Mouse (Mus musculus) olfactory bulb, adult 2 months (tissue): ENCODE measurements around the gene Pou2f2. TPM values are rescaled to one million over a fixed set of nuclear protein-coding genes. Genes with fewer than 3 reads are reported as not detected.
A peak's percentile ranks its signal among the peaks of the same experiment; 100 is the strongest.

ENCODE experiments used
- H3K27ac ChIP-seq: fragments of 200-500 bp; 2 replicates; pipeline ENCODE4 v1.5.1; 2012; ENCODE audit warnings: low read depth, low read length; ENCODE audit not compliant: insufficient read depth
- H3K4me1 ChIP-seq: fragments of 200-500 bp; 2 replicates; pipeline ENCODE4 v1.6.1; 2012; ENCODE audit warnings: low read length; ENCODE audit not compliant: control insufficient read depth, insufficient read depth
- H3K4me3 ChIP-seq: fragments of 200-500 bp; 2 replicates; pipeline ENCODE4 v1.5.1; 2012; ENCODE audit warnings: mild to moderate bottlenecking, low read depth, low read length, moderate library complexity; ENCODE audit not compliant: insufficient read depth
- CTCF ChIP-seq: fragments of 200-500 bp; IDR thresholded peaks from 2 replicates; pipeline ENCODE4 v1.5.1; 2012; ENCODE audit warnings: low read depth, mild to moderate bottlenecking, low read length, moderate library complexity; ENCODE audit not compliant: insufficient read depth
- POLR2A ChIP-seq: fragments of 200-500 bp; IDR thresholded peaks from 2 replicates; pipeline ENCODE4 v1.6.1; 2012; ENCODE audit warnings: mild to moderate bottlenecking, low read depth, low read length, moderate library complexity; ENCODE audit not compliant: insufficient read depth
- WGBS: fragments of 180-500 bp; shearing (Covaris S2); methylation state at CpG from one replicate; pipeline ENCODE4 v1.1.7; 2018; 5-methylcytosine and 5-hydroxymethylcytosine counted together
- polyA plus RNA-seq: library from polyadenylated mRNA; stranded (reverse); fragments of >200 nt; gene quantifications from 2 replicates; pipeline ENCODE4 v1.2.4, GENCODE M21; 2012; ENCODE audit warnings: low replicate concordance; ENCODE audit not compliant: missing spikeins, insufficient read depth, insufficient read length

The Pou2f2 gene
- polyA plus RNA-seq, 1 experiment, result not detected

DNA sequence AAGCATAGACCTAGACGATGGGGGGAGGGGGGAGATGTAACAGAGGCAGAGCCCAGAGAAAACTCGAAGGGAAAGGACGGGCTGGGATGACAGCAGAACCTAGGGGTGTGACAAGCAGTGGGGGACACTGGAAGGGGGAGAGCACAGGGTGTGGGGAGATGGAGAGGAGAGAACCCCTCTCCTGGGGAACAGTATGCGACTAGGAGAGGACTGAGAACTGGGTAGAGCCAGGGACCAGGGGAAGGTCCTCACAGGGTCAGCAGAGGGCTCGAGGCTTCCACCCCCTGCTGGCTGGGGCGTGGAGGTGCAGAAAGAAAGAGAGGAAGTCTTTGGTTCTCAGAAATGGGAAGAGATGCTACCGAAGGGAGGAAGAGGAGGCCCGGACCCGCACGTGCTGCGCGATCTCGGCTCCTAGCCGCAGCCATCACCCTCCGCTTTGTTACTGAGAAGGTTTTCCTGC lies 1.8 kb upstream of the Pou2f2 start:
- Histone ChIP-seq H3K27ac (no peak overlapping the region), H3K4me1 (peaks cover 20% of the 10 kb centered on the region), H3K4me3 (peak overlapping the region; percentile 31)
- 2% methylated on average over 15 of the region's 15 CpGs for WGBS
- TF ChIP-seq POLR2A (no peak), CTCF (peak; percentile 74)

- TF ChIP-seq CTCF (no peak), POLR2A (no peak)
- H3K27ac ChIP-seq, result 0 out of 2 replicates have a peak overlapping the region, but pooled peaks have one; percentile 92
- no peak overlapping the region for H3K4me3 ChIP-seq
- H3K4me1 ChIP-seq, result peaks cover 21% of the 10 kb centered on the region
- WGBS, result 14% methylated on average over 6 of the region's 6 CpGs
These were observed 986 bp upstream of the Pou2f2 start for GRCm38 (mm10) chr7:25180512-25180911.

DNA sequence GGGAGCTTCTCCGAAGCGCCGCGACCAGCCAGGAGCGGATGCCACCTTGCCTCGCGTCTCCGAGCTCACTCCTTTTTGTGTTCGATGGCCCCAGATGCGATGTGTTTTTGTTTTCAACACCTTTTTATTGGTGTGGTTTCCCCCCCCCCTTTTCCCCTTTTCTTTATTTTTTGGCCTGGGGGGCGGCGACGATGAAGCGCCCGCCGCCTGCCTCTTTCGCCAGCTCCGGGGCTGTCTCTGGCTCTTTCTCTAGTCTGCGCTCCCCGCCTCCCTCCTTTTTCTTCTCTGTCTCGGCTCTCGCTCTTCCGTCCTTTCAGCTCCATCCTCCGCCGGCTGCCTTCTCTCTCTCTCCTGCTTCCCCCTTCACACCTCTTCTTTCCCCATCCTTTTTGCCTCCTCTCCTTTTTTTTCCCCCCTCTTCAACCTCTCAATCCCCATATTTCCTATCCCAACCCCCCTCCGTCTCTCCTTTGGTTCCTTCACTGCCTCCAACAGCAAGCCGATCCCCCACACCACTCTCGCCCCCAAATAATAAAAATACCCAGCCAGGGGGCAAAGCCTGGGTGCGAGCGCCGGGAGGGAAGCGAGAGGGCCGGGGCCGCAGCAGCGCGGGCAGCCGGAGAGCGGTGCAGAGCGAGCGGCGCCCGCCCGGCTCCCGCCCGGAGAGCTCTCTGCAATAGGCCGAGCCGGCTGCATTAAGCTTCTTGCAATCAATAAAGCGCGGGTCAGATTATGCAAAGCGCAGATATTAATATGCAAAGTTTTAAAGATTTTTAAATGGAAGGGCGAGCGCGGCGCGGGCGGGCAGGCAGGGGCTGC lies 530 bp downstream of the Pou2f2 start:
- WGBS, result under 1% methylated on average over 53 of the region's 56 CpGs
- Histone ChIP-seq H3K4me1 (peaks cover 28% of the 10 kb centered on the region), H3K27ac (peak overlapping the region; percentile 97), H3K4me3 (peak overlapping the region; percentile 83)
- TF ChIP-seq CTCF (0 out of 2 replicates have a peak, but pooled peaks have one; percentile 5), POLR2A (no peak)

DNA sequence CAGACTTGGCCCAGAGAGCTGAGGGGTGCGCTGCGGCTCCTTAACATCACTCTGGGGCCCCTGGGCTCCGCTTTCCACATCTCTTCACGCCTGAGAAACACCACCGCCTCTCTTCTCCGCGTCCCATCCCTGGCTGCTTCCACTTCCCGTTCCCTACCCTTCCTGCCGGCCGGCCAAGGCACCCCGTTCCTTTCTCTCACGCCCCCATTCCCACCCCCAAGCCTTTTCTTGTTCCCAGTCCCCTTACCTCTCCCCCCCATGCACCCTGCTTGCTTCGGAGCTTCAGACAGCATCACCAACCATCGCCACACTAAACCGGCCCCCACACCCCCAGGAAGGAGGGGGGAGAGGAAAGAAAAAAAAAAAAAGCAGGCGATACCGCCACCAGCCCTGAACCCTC lies 1.2 kb downstream of the Pou2f2 start:
- 2% methylated on average over 17 of the region's 17 CpGs for WGBS
- Histone ChIP-seq H3K4me3 (peak overlapping the region; percentile 83), H3K27ac (peak overlapping the region; percentile 97), H3K4me1 (peaks cover 30% of the 10 kb centered on the region)
- TF ChIP-seq CTCF, result no peak
- TF ChIP-seq POLR2A, result no peak

DNA sequence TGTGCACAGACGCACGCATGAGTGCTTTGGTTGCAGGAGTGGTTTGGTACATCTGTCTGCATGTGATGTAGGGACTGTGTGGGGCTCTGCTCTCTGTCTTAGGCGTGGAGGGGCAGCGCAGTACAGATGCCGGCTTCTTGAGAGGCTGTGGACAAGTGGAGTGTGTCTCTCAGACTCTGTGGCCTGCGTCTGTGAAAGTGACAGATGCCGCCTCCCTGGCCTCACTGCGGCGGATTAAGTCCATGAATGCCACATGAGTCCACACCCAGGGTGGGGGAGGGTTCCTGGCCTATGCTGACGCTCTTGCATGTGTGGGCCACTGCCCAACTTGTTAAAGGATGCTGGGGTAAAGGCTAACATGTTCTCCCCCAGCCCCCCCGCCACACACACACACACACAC lies 5.2 kb downstream of the Pou2f2 start:
- Histone ChIP-seq H3K4me3 (no peak overlapping the region), H3K4me1 (peaks cover 18% of the 10 kb centered on the region), H3K27ac (no peak overlapping the region)
- no peak for TF ChIP-seq CTCF
- no peak for TF ChIP-seq POLR2A
- 70% methylated on average over 11 of the region's 11 CpGs for WGBS

- Histone ChIP-seq H3K4me3 (no peak overlapping the region), H3K27ac (no peak overlapping the region), H3K4me1 (peaks cover 16% of the 10 kb centered on the region)
- WGBS, result 68% methylated on average over 5 of the region's 5 CpGs
- TF ChIP-seq POLR2A (no peak), CTCF (no peak)
These were observed 6.9 kb downstream of the Pou2f2 start for GRCm38 (mm10) chr7:25172669-25173068.

DNA sequence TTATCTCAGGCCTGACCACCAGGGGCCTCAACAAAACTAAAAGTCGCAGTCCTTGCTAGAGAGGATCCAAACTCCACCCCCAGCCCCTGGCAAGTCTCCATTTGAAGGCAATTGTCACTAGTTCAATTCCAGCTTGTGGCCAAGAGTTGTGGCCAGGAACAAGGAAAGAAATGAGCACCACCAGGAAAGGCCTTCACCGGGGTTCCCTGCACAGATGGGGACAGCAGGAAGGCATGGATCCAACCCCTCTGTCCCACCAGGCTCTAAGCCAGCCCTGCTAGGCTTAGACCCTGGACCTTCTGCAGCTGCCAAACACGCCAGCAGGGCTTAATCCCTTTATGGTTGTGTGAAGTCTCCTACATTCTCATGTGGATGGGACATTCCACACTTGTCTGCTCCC lies 8.9 kb downstream of the Pou2f2 start:
- H3K27ac ChIP-seq, result no peak overlapping the region
- WGBS, result 39% methylated on average over 3 of the region's 3 CpGs
- H3K4me3 ChIP-seq, result no peak overlapping the region
- no peak for TF ChIP-seq POLR2A
- peaks cover 12% of the 10 kb centered on the region for H3K4me1 ChIP-seq

GRCm38 (mm10) chr7:25166106-25166505 lies 13.4 kb downstream of the Pou2f2 start:
- Histone ChIP-seq H3K4me1 (no peaks in the 10 kb centered on the region), H3K27ac (no peak overlapping the region), H3K4me3 (no peak overlapping the region)
- TF ChIP-seq CTCF (no peak), POLR2A (no peak)
- WGBS, result 89% methylated on average over 5 of the region's 5 CpGs

DNA sequence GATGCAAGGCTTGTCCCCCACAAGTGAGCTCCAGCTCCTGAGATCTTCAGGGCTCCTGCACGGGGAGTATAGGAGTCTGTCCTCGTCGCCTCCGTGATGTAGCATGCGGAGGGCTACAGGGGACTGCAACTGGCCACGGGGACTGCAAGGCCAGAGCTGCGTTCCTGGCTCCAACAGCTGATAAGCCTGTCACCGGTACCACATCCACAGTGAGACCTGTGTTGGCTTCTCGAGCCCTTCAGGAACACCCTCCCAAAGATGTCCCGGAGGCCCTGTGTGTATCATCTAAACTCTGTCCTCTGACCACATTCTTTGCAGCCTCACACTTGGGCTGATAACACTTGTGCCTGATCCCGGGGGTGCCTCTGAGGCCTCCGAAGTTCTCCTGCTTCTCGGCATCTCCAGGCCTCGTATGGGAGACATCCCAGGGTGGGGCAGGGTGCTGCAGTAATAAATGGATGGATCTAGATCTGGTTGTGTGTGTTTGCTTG lies 23.3 kb downstream of the Pou2f2 start:
- H3K4me3 ChIP-seq, result no peak overlapping the region
- WGBS, result 74% methylated on average over 14 of the region's 14 CpGs
- H3K4me1 ChIP-seq, result peaks cover 30% of the 10 kb centered on the region
- TF ChIP-seq POLR2A (no peak), CTCF (no peak)
- H3K27ac ChIP-seq, result no peak overlapping the region
